ENCODE assay signal across 16 mouse cellular contexts in the genomic region with DNA sequence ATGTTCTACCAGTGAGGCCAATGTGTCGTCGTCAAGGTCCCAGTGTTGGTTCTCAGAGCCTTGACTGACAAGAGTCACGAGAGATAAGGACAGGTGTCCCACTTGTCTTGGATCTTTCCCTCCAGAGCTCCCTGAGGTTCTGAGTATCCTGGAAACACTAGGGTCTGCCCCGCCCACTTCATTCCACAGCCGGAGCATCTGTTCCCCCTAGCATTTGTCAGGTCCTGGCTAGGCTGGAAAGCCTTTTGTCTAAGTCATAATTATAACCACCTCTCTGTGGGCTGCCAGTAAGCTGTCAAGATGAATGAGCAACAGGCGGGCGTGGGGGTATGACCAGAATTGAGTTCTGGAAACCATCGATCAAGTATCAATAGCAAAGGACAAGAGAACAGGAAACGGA. TPM values are rescaled to one million over a fixed set of nuclear protein-coding genes. Genes with fewer than 3 reads are reported as not detected.
DNase-seq lines count a peak whose midpoint lies in the region; ATAC-seq and TF ChIP-seq lines count a peak whose summit lies in the region.
"Had no signal": no experiment of that assay in that cellular context is flagged by ENCODE, and none has a peak within 500 bp of the region (broad histone marks: within the 10 kb centered on the region; RNA-seq: fewer than 3 reads in every experiment).

No protein-coding gene starts in this region.

- peaks cover 9% of the 10 kb centered on the region for H3K4me1 ChIP-seq in hindbrain, embryonic 12.5 days
- H3K4me1 ChIP-seq in hindbrain, embryonic 16.5 days (ENCODE audit: control insufficient read depth, insufficient read depth, low read depth, low read length), result no peaks in the 10 kb centered on the region
- peaks cover 99% of the 10 kb centered on the region for H3K4me1 ChIP-seq in E14TG2a.4 (replicated peaks; ENCODE audit: low read depth, low read length)
- peaks cover 12% of the 10 kb centered on the region for H3K4me1 ChIP-seq in embryonic facial prominence, embryonic 14.5 days (ENCODE audit: control insufficient read depth, insufficient read depth, low read length)
- H3K4me1 ChIP-seq in heart, embryonic 10.5 days, result peaks cover 3% of the 10 kb centered on the region; the same call in 1 of the 2 replicates
- H3K4me1 ChIP-seq: hindbrain, embryonic 15.5 days had no signal

- WGBS in hindbrain, embryonic 12.5 days, result 35% methylated on average over 9 of the region's 9 CpGs
- WGBS in hindbrain, embryonic 16.5 days, result 36% methylated on average over 9 of the region's 9 CpGs
- WGBS in embryonic facial prominence, embryonic 14.5 days, result 36% methylated on average over 9 of the region's 9 CpGs
- 51% methylated on average over 9 of the region's 9 CpGs for WGBS in heart, embryonic 10.5 days

- DNase-seq in embryonic facial prominence, embryonic 14.5 days (ENCODE audit: low spot score), result peak; percentile 78
- no peak for DNase-seq in frontal cortex, postnatal 25 days (ENCODE audit: low spot score in 2 of 2)
- no peak for DNase-seq in heart, embryonic 10.5 days (ENCODE audit: low spot score)
- DNase-seq: cerebellum, adult 18-20 months; kidney, adult 11 months; kidney, postnatal 14 days; lung, adult 18-20 months; lung, postnatal 36 days had no signal

- peaks cover 22% of the 10 kb centered on the region for H3K27me3 ChIP-seq in hindbrain, embryonic 12.5 days
- H3K27me3 ChIP-seq in hindbrain, embryonic 16.5 days (replicated peaks; ENCODE audit: control insufficient read depth, insufficient read depth, low read length), result peaks cover 3% of the 10 kb centered on the region
- peaks cover 28% of the 10 kb centered on the region for H3K27me3 ChIP-seq in E14TG2a.4 (ENCODE audit: insufficient read depth, low read length)
- H3K27me3 ChIP-seq in embryonic facial prominence, embryonic 14.5 days (replicated peaks; ENCODE audit: control insufficient read depth, insufficient read depth, low read length), result no peaks in the 10 kb centered on the region
- no peaks in the 10 kb centered on the region for H3K27me3 ChIP-seq in myocyte (ENCODE audit: control insufficient read depth, insufficient read depth, insufficient read length)
- H3K27me3 ChIP-seq in heart, embryonic 10.5 days (ENCODE audit: insufficient read depth, poor library complexity, severe bottlenecking), result peaks cover 91% of the 10 kb centered on the region
- H3K27me3 ChIP-seq: Patski had no signal

- no peak overlapping the region for H3K9ac ChIP-seq in hindbrain, embryonic 12.5 days
- H3K9ac ChIP-seq in hindbrain, embryonic 16.5 days (ENCODE audit: low read depth, low read length), result no peak overlapping the region
- no peak overlapping the region for H3K9ac ChIP-seq in embryonic facial prominence, embryonic 14.5 days (ENCODE audit: low read depth, low read length)
- H3K9ac ChIP-seq: heart, embryonic 13.5 days; hindbrain, embryonic 15.5 days had no signal

- no peak for TF ChIP-seq CTCF in E14TG2a.4 (conservative IDR thresholded peaks at IDR 0.05; ENCODE audit: low read length)

- peaks cover 76% of the 10 kb centered on the region for H3K79me2 ChIP-seq in myocyte (ENCODE audit: control insufficient read depth, insufficient read depth)

- ATAC-seq in hindbrain, embryonic 12.5 days (ENCODE audit: low FRiP score), result 0 out of 2 replicates have a peak, but pooled peaks have one; percentile 40
- ATAC-seq in hindbrain, embryonic 16.5 days, result no peak
- ATAC-seq in embryonic facial prominence, embryonic 14.5 days (ENCODE audit: low read depth), result peak; percentile 56
- ATAC-seq: Patski had no signal

- TF ChIP-seq POLR2A in myocyte (IDR thresholded peaks at IDR 0.05; ENCODE audit: insufficient read length, low read depth), result no peak

- H3K9me3 ChIP-seq in hindbrain, embryonic 12.5 days (replicated peaks), result no peaks in the 10 kb centered on the region
- no peaks in the 10 kb centered on the region for H3K9me3 ChIP-seq in hindbrain, embryonic 16.5 days (ENCODE audit: control insufficient read depth, low read length)
- H3K9me3 ChIP-seq in E14TG2a.4 (ENCODE audit: low read length), result no peaks in the 10 kb centered on the region
- H3K9me3 ChIP-seq in embryonic facial prominence, embryonic 14.5 days (ENCODE audit: control insufficient read depth, low read length), result no peaks in the 10 kb centered on the region
- H3K9me3 ChIP-seq in heart, embryonic 10.5 days, result no peaks in the 10 kb centered on the region
- H3K9me3 ChIP-seq: heart, embryonic 13.5 days; hindbrain, embryonic 15.5 days had no signal

- H3K36me3 ChIP-seq in hindbrain, embryonic 12.5 days, result no peaks in the 10 kb centered on the region
- no peaks in the 10 kb centered on the region for H3K36me3 ChIP-seq in hindbrain, embryonic 16.5 days (ENCODE audit: control insufficient read depth, insufficient read depth, low read length)
- H3K36me3 ChIP-seq in E14TG2a.4 (ENCODE audit: insufficient read depth, low read length) (no peaks in the 10 kb centered on the region), myocyte (ENCODE audit: control insufficient read depth, insufficient read depth) (no peaks in the 10 kb centered on the region)
- no peaks in the 10 kb centered on the region for H3K36me3 ChIP-seq in embryonic facial prominence, embryonic 14.5 days (ENCODE audit: control insufficient read depth, insufficient read depth, low read length)
- no peaks in the 10 kb centered on the region for H3K36me3 ChIP-seq in heart, embryonic 10.5 days
- H3K36me3 ChIP-seq: heart, embryonic 13.5 days; hindbrain, embryonic 15.5 days had no signal

- H3K27ac ChIP-seq in hindbrain, embryonic 12.5 days, result no peak overlapping the region
- no peak overlapping the region for H3K27ac ChIP-seq in hindbrain, embryonic 16.5 days (ENCODE audit: low read depth, low read length)
- H3K27ac ChIP-seq in embryonic facial prominence, embryonic 14.5 days (replicated peaks; ENCODE audit: low read depth, low read length), result no peak overlapping the region
- H3K27ac ChIP-seq in heart, embryonic 10.5 days, result no peak overlapping the region
- H3K27ac ChIP-seq: heart, embryonic 13.5 days; hindbrain, embryonic 15.5 days had no signal

- H3K4me2 ChIP-seq in hindbrain, embryonic 12.5 days (replicated peaks), result no peak overlapping the region
- H3K4me2 ChIP-seq in hindbrain, embryonic 16.5 days (ENCODE audit: low read length), result no peak overlapping the region
- no peak overlapping the region for H3K4me2 ChIP-seq in embryonic facial prominence, embryonic 14.5 days (ENCODE audit: low read depth, low read length)
- peak overlapping the region; percentile 87 for H3K4me2 ChIP-seq in myocyte (ENCODE audit: low read depth)
- H3K4me2 ChIP-seq: heart, embryonic 13.5 days; hindbrain, embryonic 15.5 days; midbrain, embryonic 11.5 days had no signal

- H3K4me3 ChIP-seq in hindbrain, embryonic 12.5 days, result no peak overlapping the region
- H3K4me3 ChIP-seq in hindbrain, embryonic 16.5 days (ENCODE audit: low read length), result no peak overlapping the region
- H3K4me3 ChIP-seq in E14TG2a.4 (replicated peaks; ENCODE audit: low read length) (peak overlapping the region; percentile 20; the same call in 1 of the 2 replicates), myocyte (peak overlapping the region; percentile 0)
- H3K4me3 ChIP-seq in embryonic facial prominence, embryonic 14.5 days (ENCODE audit: low read depth, low read length), result no peak overlapping the region
- no peak overlapping the region for H3K4me3 ChIP-seq in heart, embryonic 10.5 days
- H3K4me3 ChIP-seq: heart, embryonic 13.5 days; hindbrain, embryonic 15.5 days had no signal

- no peak overlapping the region for H3ac ChIP-seq in myocyte (ENCODE audit: control insufficient read depth, insufficient read length)

TF ChIP-seq in myocyte, 11 proteins besides CTCF, POLR2A, EP300 and RAD21:
- TF ChIP-seq CEBPB (IDR thresholded peaks at IDR 0.05; ENCODE audit: insufficient read depth, poor library complexity, severe bottlenecking), result no peak
- no peak for TF ChIP-seq E2F4 (IDR thresholded peaks at IDR 0.05; ENCODE audit: insufficient read depth)
- no peak for TF ChIP-seq MAX (IDR thresholded peaks at IDR 0.05; ENCODE audit: low read depth)
- TF ChIP-seq TCF3 (IDR thresholded peaks at IDR 0.05; ENCODE audit: insufficient read length, low read depth), result peak; percentile 20
- TF ChIP-seq MYOG (IDR thresholded peaks at IDR 0.05; ENCODE audit: control insufficient read depth in 1 of 3, insufficient read depth in 1 of 3, insufficient read length in 2 of 3, low read depth in 2 of 3), result peak; percentile 37 to 91 (median 81)
- TF ChIP-seq TCF12 (IDR thresholded peaks at IDR 0.05; ENCODE audit: insufficient read depth, poor library complexity, severe bottlenecking), result peak; percentile 69
- peak; percentile 74 to 83 (median 74) for TF ChIP-seq MYOD1 (IDR thresholded peaks at IDR 0.05; ENCODE audit: control insufficient read depth in 1 of 3, insufficient read length in 2 of 3, low read depth in 2 of 3)
- TF ChIP-seq SRF (IDR thresholded peaks at IDR 0.05; ENCODE audit: control insufficient read depth, insufficient read length, low read depth), result no peak
- TF ChIP-seq USF1 (IDR thresholded peaks at IDR 0.05; ENCODE audit: low read depth), result no peak
- no peak for TF ChIP-seq POLR2AphosphoS2 (IDR thresholded peaks at IDR 0.05; ENCODE audit: insufficient read length, low read depth)

RNA-seq across cellular contexts. Expression of gene Syne3, which starts 6.5 kb away (rescaled TPM):
- 0.21 and 0.47 TPM in 2 replicates for polyA plus RNA-seq in hindbrain, embryonic 12.5 days (2016; fragmentation: Nextera tagmentation; extraction: Ambion mirVana)
- polyA plus RNA-seq in hindbrain, embryonic 16.5 days (2015; fragmentation: Nextera tagmentation; extraction: Ambion mirVana), result 0.38 and 0.60 TPM in 2 replicates
- 1.8 and 3.0 TPM in 2 replicates for polyA plus RNA-seq in embryonic facial prominence, embryonic 14.5 days (2014; fragmentation: Nextera tagmentation; extraction: Ambion mirVana)
- 11.6 TPM for polyA plus RNA-seq in myocyte (2012; fragmentation: generic; extraction: Trizol)
- 0.21 and 0.41 TPM in 2 replicates for polyA plus RNA-seq in heart, embryonic 10.5 days (2016; fragmentation: Nextera tagmentation; extraction: Ambion mirVana)
- polyA plus RNA-seq: midbrain, embryonic 11.5 days had no signal

RNA-seq across cellular contexts. Expression of gene Glrx5, which starts 29.3 kb away (rescaled TPM):
- polyA plus RNA-seq in hindbrain, embryonic 12.5 days (2016; fragmentation: Nextera tagmentation; extraction: Ambion mirVana), result 149 and 157 TPM in 2 replicates
- polyA plus RNA-seq in hindbrain, embryonic 16.5 days (2015; fragmentation: Nextera tagmentation; extraction: Ambion mirVana), result 168 and 179 TPM in 2 replicates
- 183 and 186 TPM in 2 replicates for polyA plus RNA-seq in embryonic facial prominence, embryonic 14.5 days (2014; fragmentation: Nextera tagmentation; extraction: Ambion mirVana)
- 52.4 TPM for polyA plus RNA-seq in myocyte (2012; fragmentation: generic; extraction: Trizol)
- polyA plus RNA-seq in heart, embryonic 10.5 days (2016; fragmentation: Nextera tagmentation; extraction: Ambion mirVana), result 253 and 312 TPM in 2 replicates

Comparison
In these comparisons a context has a peak if more than half of its experiments do, and no peak if none do; other contexts are left out.
1. H3K4me3 ChIP-seq: peak in E14TG2a.4 (single experiment) and myocyte (single experiment); none in hindbrain, embryonic 12.5 days (single experiment), hindbrain, embryonic 16.5 days (single experiment), embryonic facial prominence, embryonic 14.5 days (single experiment) and heart, embryonic 10.5 days (single experiment).